Mouse (Mus musculus) layer of hippocampus, postnatal 36 days (tissue): ENCODE results near the gene Foxd4. TPM values are rescaled to one million over a fixed set of nuclear protein-coding genes. Genes with fewer than 3 reads are reported as not detected.
"Not testable (repeated sequence)": the region's sequence is repeated elsewhere in the genome, so short reads cannot be mapped to it uniquely, and the experiment has no call there.

Experiments used
- DNase-seq, 2 experiments: peaks; one replicate each; pipeline ENCODE4 v3.0.0; 2022
- total RNA-seq, 2 experiments: library from RNA; stranded (reverse); gene quantifications; 2 replicates each; pipeline ENCODE4 v1.2.3; 2021

Gene Foxd4
- not detected for total RNA-seq

DNA sequence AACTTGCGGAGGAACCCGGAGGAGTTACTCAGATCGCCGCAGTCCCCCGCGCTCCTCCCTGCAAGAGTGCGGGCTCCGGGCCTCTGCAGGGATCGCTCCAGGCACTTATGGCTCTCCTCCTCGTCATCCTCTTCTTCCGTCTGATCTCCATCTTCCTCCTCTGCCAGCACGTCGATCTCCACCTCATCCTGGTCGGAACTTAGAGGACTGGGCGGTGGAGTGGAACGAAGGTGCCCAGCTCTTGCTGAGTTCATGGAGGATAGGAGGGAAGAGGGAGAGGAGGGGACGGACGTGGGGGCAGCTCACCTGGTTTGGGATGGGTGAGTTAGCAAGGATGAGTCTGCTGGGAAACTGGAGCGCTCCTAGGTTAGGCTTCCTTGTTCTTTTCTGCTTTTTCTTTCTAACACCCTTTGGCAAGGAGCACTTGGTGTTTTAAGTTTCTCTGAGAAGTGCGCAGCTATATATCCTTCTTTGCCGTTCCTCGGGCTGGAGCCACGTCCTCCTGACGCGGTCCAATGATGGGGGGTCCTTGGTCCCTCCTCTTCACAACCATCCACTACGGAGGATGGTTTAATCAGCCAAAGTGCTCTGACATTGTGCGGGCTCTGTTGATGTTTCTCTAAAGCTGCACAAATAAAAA is at the start of gene Foxd4:
Gene Foxd4, minus strand, starts transcription at position 617 of the 640 bp plus-strand sequence.
- DNase-seq, result no peak

DNA sequence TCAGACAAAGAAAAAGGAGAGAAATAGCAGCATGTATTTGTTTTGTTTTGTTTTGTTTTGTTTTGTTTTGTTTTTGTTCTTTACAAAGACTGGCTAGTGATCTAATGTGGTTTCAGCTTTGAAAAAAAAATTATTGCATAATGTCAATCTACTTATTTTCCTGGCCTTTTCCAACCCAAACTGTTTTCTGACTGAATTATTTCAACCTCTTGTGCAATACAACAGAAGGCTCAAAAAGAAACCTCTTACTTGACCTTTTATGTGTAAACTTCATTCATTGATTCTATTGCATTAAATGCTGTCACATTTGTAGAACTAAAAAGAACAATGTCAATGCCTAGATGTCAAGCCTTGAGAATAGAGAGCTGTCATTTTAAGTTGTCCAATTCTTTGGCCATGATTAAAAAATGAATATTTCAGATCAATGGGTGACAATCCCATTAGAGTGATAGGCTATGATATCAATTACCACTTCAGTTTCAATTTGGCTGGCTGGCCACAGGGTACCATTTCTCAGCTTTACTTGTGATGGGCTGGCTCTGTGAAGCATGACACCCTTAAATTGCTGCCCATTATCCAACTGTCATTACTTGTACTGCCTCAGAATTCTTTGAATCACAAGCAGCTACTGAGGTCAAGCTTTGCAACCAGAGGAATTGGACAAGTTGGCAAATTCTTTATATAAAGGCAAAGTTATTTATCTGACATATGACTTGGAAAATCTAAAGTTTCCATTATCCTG is 44.7 kb upstream of the Foxd4 start:
- no peak for DNase-seq

DNA sequence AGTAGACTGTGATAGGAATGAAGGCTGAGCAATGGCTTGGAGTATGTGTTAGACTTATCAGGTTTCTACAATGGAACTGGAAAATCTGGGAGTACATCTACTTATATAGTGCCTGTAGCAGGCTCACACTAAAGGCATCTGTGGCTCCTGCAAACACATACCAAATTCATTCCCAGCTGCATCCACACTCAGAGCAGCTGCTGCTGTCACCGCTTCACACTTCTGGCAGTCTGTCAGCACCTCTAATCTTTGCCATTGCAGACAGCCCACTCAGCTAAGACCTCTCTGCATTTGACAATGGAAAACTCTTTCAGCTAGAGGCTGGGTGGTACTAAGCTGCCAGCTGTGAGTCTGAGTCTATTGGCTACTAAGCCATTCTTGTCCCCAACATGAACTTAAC is 36.1 kb upstream of the Foxd4 start:
- no peak for DNase-seq

DNA sequence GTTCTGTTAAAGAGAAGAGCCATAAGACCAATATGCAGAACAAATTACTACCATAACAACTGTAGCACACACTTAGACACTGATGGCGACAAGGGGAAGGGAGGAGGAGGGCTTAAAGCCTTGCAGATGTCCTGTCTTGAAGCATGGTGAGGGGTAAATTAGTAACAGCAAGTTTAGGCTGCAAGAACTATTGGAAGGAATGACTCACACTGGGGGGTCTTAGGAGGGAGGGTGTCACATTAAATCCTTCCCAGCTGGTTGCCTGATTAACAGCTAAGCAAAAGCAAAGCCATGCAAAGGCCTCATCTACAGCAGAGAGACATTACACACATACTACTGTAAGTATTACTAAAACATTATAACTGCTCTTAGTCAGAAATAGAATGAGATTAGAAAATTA is 28.0 kb upstream of the Foxd4 start:
- DNase-seq, result no peak

DNA sequence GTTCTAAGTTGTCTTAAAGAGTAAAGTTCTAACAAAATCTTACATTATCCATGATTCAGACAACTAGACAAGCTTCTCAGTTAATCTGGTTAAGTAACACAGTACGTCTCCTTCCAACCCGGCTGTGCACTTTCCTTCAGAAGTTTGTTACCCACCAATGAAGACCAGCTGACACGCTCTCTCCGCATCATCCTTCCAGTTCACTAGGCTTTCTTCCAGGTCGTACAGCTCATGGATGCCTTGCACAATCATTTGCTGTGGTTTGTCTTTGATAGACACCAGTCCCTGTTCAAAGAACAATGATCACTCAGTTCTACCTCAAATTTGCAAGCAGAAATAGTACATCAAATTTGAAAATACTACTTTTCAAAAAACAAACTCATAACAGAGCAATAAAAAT is 19.9 kb upstream of the Foxd4 start:
- DNase-seq, result no peak

DNA sequence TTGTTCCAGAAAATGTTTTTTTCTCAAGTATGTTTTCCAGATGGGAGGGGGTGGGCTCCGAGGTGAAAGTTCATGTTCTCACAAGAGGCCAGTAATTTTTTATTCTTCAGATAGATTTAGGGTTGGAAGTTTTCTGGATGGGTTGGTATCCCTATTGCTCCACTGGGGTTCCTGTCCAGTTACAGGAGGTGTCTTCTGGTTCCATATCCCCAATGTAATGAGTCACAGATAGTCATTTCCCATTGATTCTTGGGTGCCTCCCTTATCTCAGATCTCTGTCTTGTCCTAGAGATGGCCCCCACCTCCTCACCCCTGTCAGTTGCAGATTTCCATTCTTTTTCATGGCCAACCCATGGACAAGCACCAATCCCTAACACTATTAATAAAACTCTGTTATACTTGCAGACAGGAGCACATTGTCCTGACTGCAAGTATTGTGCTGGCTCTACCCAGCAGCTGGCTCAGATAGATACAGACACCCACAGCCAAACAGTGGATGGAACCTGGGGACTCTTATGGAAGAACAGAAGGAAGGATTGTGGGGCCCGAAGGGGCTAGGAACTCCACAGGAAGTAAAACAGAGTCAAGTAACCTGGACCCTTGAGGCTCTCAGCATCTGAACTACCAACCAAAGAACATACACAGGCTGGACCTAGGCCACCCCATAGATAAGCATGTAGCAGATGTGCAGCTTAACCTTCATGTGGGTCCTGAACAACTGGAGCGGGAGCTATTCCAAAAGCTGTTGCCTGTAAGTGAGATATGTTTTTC is 7.6 kb upstream of the Foxd4 start:
- no peak for DNase-seq

DNA sequence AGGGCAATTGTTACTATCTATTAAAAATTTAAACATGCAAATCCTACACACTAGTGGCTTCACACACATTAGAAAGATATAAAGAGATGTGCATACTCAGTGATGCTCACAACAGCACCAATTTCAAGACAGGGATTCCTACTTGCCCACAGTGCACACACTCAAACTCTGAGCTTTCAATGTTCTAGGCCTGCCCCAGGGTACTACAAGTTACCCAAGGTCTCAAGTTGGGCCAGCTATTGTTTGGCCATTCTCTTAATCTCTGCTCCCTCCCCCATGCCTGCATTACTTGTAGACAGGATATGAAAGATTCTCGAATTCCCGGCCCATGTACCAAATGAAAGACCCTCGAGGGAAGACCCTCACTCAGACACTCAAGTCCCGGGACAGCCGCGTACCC is 6.7 kb upstream of the Foxd4 start:
- no peak for DNase-seq

DNA sequence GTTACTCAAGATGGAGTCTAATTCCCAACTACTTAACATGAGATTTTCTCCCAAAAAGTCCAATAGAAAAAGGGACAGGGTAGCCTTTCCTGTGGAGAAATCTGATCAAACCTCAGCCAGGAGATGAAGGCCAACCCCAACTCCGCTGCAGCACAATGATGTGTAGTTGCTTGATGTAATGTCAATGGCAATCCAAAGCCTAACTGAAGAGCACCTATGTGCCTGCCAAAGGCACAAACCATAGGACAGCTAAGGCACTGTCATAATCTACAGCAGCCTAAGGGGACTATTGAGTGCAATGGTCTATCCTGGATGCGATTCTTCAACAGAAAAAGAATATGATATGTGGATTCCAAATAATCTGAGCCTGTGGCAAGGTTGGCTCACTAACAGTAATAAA is 1.8 kb upstream of the Foxd4 start:
- DNase-seq, result no peak

DNA sequence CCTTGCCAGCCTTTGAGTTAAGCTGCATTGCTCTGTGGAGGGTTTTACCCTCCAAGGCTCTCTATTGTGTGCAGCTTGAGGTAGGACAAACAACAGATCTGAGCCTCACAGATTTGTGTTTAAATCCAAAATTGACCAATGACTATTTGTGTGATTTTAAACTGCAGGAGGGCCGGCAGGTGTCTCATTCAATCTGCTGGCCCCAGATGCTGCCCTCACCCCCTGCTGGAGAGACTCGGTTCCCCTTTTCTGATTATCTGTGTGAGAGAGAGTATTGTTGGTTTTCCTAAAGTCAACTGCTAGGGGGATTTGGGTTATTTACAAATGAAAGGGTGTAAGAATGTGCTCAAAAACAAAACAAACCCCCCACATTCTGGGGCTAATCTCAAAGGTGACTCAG is 1.3 kb upstream of the Foxd4 start:
- DNase-seq, result no peak

DNA sequence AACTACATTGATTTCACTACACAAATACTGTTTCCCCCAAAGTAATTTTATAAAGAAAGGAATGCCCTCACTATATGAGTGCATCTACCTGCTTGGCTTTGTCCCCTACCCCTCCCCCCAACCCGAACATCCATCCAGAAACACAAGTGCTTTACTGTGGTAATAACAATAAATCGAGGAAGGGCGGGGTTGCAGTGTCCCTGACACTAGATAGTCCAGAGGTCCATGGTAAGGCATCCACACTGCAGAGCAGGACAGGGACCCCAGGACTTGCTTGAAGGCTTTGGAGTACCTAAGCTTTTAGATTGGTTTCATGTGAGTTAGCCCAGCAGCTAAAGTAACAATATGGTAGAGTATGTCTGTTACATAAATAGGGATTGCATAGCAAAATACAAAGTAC is 669 bp upstream of the Foxd4 start:
- DNase-seq, result no peak

DNA sequence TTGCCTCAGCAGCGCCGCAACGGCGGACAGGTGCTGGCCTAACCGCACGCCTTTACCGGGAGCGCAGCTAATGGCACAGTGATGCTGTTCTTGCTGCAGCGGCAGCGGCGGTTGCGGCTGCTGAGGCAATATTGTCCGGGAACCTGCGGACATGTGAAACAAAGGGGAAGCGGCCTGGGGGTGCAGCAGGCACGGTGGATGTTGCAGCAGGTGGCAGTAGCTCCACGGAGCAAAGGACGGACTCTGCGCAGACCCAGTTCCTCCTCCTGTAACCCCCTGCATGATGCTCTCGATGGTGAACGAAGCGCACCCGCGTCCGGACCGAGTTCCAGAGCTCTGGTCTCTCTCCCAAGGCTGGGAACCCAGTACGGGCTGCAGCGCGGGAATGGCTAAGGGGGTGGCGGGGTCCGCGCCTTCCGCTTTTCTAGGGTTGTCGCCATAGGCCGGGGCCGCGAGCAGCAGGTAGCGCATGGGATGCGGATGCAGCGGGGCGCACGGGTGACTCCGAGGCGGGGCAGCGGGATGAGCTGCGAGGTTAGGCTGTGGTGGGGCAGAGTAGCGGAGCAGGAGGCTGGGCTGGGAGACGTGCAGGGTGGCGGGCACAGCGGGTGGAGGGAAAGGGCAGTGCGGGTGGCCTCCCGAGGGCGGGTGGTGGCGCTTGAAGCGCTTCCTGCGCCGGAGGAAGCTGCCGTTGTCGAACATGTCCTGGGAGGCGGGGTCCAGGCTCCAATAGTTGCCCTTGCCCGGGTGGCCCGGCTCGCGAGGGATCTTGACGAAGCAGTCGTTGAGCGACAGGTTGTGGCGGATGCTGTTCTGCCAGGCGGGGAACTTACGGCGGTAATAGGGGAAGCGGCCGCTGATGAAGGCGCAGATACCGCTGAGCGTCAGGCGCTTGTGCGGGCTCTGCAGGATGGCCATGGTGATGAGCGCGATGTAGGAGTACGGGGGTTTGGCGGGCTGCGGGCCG is 1.1 kb downstream of the Foxd4 start:
- DNase-seq, result peak in 1 of 2 experiments; percentile 19

DNA sequence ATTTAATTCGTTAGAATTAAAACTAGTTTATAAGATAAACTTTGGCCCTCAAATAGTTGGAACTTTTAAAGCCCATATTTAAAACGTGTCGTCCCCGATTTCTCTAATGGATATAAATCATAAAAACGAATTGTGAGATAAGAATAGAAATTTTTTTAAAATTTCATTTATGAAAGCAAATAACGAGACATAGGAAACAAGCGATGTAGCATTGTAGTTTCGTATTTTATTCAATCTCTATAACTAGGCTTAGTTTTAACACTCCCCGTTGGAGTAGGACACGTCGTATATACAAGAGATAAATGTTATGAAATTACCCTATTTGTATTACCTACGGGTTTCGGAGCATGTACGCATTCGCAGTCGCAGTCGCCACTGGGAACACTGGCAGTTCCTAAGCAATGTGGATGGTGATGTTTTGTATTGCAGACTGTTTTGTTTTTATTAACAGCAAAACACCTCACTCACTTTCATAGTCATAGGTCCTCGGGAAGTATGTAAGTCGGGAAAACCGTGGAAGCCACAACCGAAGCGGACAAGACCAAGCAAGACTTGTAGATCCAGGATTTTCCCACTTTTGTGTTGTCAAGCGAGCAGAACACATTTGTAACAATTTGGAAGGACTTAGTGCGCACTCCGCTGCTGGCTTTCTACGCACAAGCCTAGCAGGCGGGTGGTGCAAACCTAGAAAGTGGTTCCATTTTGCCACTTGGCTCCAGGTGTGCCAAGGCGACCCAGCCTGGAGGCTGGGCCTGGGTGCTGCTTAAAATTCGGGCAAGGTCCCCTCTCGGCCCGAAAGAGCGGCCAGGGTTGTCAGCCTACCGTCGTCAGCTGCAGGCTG is 2.0 kb downstream of the Foxd4 start:
- peak in 1 of 2 experiments; percentile 7 for DNase-seq

DNA sequence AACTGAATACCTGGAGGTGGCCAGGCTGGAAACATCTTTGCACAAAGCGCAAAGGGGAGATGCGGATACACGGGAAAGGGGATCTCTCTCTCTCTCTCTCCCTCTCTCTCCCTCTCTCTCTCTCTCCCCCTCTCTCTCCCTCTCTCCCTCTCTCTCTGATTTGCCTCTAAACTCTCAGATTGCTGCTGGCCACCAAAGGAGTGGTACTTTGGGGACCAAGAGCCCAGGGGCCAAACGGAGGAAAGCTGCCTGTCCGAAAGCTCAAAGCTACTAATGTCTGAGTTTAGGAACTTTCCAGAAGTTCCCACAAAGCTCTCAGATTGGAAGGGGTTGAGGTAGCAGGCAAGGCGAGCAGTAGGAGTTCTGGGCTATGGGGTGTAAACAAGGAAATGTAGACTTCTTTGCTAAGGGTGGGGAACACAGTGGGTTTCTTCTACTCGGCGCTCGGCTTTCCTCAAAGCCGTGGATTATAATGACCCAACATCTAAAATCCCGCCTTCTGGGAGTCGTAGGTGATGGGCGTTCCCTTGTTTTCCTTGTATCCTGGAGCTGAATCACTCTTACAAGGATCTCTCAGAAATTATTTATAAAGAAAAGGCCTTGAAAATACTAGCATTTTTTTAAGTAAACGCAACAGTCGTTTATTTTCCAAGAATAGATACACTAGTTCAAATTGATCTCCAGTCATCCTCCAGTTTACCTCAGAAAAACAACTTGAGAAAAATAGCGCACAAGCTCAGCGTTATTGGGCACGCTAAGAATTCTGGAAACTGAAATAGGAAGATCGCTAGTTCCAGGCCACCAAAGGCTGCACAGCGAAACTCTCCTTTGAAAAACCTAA is 2.9 kb downstream of the Foxd4 start:
- DNase-seq, result no peak

DNA sequence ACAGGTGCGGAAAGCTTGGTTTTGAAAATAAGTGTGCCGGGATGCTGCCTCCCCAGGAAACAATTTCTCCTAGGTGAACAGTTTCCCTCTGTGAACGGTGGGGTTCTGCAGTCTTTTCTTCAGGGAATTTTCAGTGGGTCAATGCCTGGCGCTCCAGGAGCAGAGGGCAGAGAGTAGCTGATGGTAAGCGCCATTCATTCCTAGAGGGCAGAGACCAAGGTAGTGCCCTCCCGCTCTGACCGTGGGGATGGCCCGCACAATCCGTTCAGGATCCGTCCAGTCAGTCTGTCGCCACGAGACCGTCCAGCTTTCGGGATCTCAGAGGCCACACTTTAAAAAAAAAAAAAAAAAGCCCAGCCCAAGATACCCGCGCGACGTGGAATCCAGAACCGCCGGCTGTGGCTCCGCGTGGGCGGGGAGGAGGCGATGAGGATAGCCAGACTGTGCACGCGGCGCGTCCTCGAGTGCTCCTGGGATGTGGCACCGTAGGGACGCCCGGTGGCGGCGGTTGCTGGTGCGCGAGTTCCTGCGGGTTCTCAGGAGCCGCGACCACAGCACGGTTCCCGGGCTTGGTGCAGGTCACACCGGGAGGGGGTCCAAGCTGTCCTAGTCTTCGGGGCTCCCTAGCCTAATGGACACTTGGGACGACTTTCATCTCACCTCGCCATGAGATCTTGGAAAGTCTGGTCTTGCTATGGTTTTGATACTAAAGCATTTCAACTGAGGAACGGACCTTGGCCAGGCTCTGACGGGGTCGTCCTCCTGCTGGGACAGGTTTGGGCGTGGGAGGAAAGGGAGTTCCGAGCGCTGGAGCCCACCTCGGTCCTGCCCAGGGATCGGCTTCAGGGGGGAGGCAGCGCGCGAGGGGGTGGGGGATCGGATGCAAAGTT is 3.7 kb downstream of the Foxd4 start:
- DNase-seq, result no peak

DNA sequence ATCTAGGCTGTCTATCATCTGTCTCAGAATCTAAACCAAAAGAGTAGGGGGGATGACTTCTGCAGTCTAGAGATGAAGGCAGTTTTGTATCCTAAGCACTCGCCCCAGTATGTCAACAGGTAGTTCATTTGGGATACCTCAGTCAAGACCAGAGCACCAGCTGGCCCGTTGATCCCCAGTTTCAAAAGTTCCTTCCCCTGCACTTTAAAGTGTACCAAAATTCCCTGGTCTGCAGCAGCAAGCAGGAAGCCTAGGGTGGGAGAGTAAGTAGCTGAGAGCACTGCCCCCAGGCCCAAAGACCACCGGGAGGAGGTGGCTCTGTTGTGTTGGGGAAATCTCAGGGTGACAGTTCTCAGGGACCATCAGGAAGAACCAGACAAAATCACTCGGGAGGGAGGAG is 4.5 kb downstream of the Foxd4 start:
- no peak for DNase-seq

DNA sequence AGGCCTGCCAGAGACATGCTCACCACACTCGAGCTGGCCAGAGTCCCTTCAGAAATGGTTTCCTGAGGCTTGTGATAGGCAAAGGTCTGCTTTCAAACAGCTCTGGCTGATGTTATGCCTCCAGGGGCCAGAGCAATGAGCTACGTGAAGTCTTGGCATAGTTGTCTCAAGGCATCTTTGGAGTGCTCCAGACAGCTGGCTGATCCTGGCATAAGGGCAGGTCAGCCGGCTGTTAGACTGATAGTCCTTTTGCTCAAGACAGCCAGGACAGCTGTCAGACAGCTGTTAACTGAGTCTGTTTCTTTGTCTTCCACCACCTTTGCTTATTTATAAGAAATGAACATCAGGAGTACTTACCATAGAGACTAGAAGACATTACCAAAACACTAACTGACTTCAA is 14.1 kb downstream of the Foxd4 start:
- no peak for DNase-seq

DNA sequence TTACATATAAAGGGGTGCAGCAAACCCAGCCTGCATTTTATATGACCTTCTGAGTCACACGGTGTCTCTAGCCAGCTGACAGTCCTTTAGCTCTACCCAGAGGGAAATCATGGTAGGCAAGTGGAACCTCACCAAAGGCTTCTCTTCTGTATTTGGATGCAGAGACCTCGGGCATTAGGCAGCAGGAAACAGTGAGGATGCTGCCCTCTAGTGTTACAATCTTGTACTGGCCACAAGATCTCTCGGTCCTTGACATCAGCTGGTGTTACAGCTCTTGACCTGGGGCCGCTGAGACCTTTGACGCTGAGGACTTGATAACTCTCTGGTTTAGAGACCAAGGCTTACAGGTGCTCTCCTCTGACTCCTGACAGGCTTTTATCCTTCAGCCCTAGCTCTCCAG is 15.5 kb downstream of the Foxd4 start:
- DNase-seq, result peak in 1 of 2 experiments; percentile 35

DNA sequence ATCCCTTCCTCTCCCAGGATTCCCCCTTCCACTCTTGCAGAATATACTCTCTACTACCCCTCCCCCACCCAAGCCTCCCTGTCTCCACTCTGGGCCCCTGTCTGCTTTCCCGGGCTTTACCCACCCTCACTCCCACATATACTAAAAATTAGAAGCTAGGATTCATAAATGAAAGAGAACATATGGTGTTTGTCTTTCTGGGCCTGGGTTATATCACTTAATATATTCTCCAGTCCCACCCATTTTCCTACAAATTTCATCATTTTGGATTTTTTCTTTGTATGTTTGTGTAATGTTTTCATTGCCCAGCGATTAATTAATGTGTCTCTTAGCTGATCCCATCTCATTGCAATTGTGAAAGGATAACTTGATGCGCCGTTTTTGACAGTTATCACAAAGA is 19.8 kb downstream of the Foxd4 start:
- no peak for DNase-seq

DNA sequence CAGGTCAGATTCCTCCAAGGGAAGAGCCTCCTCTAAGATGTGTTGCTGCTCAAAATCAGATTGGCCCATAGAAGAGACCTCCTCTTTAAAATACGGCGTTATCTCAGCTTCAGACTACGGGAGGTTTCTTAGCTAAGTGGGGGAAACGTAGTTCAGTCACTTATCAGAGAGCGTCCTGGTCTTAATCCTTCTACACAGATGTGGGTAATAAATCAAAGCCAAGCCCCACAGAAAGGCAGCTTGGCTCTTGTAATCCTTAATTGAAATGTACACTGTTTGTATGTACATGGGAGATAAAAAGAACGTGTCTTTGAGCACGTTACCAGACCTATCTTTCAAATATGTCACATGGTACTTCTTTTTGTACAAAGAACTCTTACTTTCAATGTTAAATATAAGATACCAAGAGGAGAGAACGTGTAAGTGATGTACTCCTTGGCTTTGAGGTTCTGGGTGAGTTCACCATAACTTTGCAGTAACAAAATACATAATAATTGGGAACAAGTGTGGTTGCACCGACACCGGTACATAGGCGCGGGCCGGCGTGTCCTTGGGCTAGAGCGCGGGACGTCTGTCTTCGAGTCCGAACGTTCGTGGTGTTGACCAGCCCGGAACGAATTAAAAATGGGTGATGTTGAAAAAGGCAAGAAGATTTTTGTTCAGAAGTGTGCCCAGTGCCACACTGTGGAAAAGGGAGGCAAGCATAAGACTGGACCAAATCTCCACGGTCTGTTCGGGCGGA is 25.7 kb downstream of the Foxd4 start, which contains the start of gene Gm10053:
Gene Gm10053, plus strand, starts transcription at position 558 of the 742 bp plus-strand sequence.
- DNase-seq, result not testable (repeated sequence)
